9 mouse cellular contexts compared by ENCODE assay signal in the genomic region with DNA sequence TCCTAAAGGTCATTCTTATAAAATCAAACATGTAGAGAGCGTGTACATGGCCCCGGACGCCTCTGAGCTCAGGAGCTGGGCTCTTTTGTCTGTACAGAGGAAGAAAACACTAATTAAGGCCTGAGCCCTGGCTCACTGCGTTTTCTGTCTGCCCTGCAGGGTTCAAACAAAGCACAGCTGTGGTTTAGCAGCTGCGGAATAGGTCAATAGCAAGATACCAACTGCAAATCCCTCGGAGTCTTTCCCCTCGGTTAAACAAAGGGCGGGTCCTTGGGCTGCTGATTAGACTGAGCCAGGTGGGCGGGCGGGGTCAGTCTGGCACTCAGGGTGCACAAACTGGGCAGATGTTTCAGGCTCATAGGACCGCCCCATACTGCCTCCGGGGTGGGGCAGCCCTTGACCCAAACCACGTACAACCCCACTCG. TPM values are rescaled to one million over a fixed set of nuclear protein-coding genes. Genes with fewer than 3 reads are reported as not detected.
DNase-seq lines count a peak whose midpoint lies in the region; ATAC-seq lines count a peak whose summit lies in the region.
"Had no signal": no experiment of that assay in that cellular context is flagged by ENCODE, and none has a peak within 500 bp of the region (broad histone marks: within the 10 kb centered on the region; RNA-seq: fewer than 3 reads in every experiment).

No protein-coding gene starts in this region.

- H3K9me3 ChIP-seq in hindbrain, embryonic 10.5 days, result no peaks in the 10 kb centered on the region
- H3K9me3 ChIP-seq in lung, embryonic 16.5 days (ENCODE audit: control insufficient read depth, low read length), result no peaks in the 10 kb centered on the region
- no peaks in the 10 kb centered on the region for H3K9me3 ChIP-seq in stomach, embryonic 14.5 days (ENCODE audit: control insufficient read depth, low read depth, low read length)
- no peaks in the 10 kb centered on the region for H3K9me3 ChIP-seq in heart, embryonic 11.5 days (replicated peaks; ENCODE audit: control insufficient read depth, low read length)

- H3K4me1 ChIP-seq in hindbrain, embryonic 10.5 days (replicated peaks), result peaks cover 12% of the 10 kb centered on the region
- no peaks in the 10 kb centered on the region for H3K4me1 ChIP-seq in lung, embryonic 16.5 days (replicated peaks; ENCODE audit: control insufficient read depth, insufficient read depth, low read length)
- no peaks in the 10 kb centered on the region for H3K4me1 ChIP-seq in stomach, embryonic 14.5 days (ENCODE audit: control insufficient read depth, insufficient read depth, low read length)
- H3K4me1 ChIP-seq in heart, embryonic 11.5 days (ENCODE audit: control insufficient read depth, insufficient read depth, low read length), result no peaks in the 10 kb centered on the region

- H3K27ac ChIP-seq in hindbrain, embryonic 10.5 days, result peak overlapping the region; percentile 69
- H3K27ac ChIP-seq in lung, embryonic 16.5 days (ENCODE audit: low read length), result no peak overlapping the region
- peak overlapping the region; percentile 58; the same call in 1 of the 2 replicates for H3K27ac ChIP-seq in stomach, embryonic 14.5 days (ENCODE audit: low read length)
- no peak overlapping the region for H3K27ac ChIP-seq in heart, embryonic 11.5 days (ENCODE audit: low read depth, low read length)

- WGBS in hindbrain, embryonic 10.5 days, result 36% methylated on average over 14 of the region's 14 CpGs
- 44% methylated on average over 14 of the region's 14 CpGs for WGBS in lung, embryonic 16.5 days
- WGBS in stomach, embryonic 14.5 days, result 35% methylated on average over 14 of the region's 14 CpGs
- 51% methylated on average over 14 of the region's 14 CpGs for WGBS in heart, embryonic 11.5 days (ENCODE audit: insufficient replicate concordance)

- no peak overlapping the region for H3K9ac ChIP-seq in lung, embryonic 16.5 days (ENCODE audit: low read length)
- no peak overlapping the region for H3K9ac ChIP-seq in stomach, embryonic 14.5 days (replicated peaks; ENCODE audit: low read depth, low read length)
- H3K9ac ChIP-seq in heart, embryonic 11.5 days (ENCODE audit: low read depth, low read length), result no peak overlapping the region; the same call in 1 of the 2 replicates

- no peak overlapping the region for H3K4me2 ChIP-seq in lung, embryonic 16.5 days (ENCODE audit: low read depth, low read length)
- H3K4me2 ChIP-seq in stomach, embryonic 14.5 days (replicated peaks; ENCODE audit: low read depth, low read length), result no peak overlapping the region
- no peak overlapping the region for H3K4me2 ChIP-seq in heart, embryonic 11.5 days

- H3K4me3 ChIP-seq in hindbrain, embryonic 10.5 days, result no peak overlapping the region
- no peak overlapping the region for H3K4me3 ChIP-seq in lung, embryonic 16.5 days (ENCODE audit: low read length)
- H3K4me3 ChIP-seq in stomach, embryonic 14.5 days (ENCODE audit: low read depth, low read length), result no peak overlapping the region
- H3K4me3 ChIP-seq in heart, embryonic 11.5 days (ENCODE audit: low read depth, low read length), result no peak overlapping the region

- ATAC-seq in lung, embryonic 16.5 days (ENCODE audit: low read depth), result peak; percentile 73
- peak; percentile 85 for ATAC-seq in stomach, embryonic 14.5 days (ENCODE audit: insufficient number of reproducible peaks, insufficient read depth, low FRiP score, low read depth)
- no peak for ATAC-seq in frontal cortex, adult (ENCODE audit: low TSS enrichment)
- no peak for ATAC-seq in heart, embryonic 11.5 days (replicated peaks; ENCODE audit: insufficient number of reproducible peaks, low FRiP score, low TSS enrichment)

- 0 out of 2 replicates have a peak, but pooled peaks cover 3% of the 10 kb centered on the region for H3K27me3 ChIP-seq in hindbrain, embryonic 10.5 days (ENCODE audit: insufficient read depth, poor library complexity, severe bottlenecking)
- H3K27me3 ChIP-seq in lung, embryonic 16.5 days (ENCODE audit: control insufficient read depth, insufficient read depth, low read depth, low read length), result no peaks in the 10 kb centered on the region
- H3K27me3 ChIP-seq in stomach, embryonic 14.5 days (ENCODE audit: control insufficient read depth, insufficient read depth, low read length), result no peaks in the 10 kb centered on the region
- no peaks in the 10 kb centered on the region for H3K27me3 ChIP-seq in heart, embryonic 11.5 days (ENCODE audit: control insufficient read depth, insufficient read depth, low read length)

- H3K36me3 ChIP-seq in hindbrain, embryonic 10.5 days, result no peaks in the 10 kb centered on the region
- H3K36me3 ChIP-seq in lung, embryonic 16.5 days (ENCODE audit: control insufficient read depth, insufficient read depth, low read length), result no peaks in the 10 kb centered on the region
- H3K36me3 ChIP-seq in stomach, embryonic 14.5 days (ENCODE audit: control insufficient read depth, insufficient read depth, low read length), result no peaks in the 10 kb centered on the region
- no peaks in the 10 kb centered on the region for H3K36me3 ChIP-seq in heart, embryonic 11.5 days (ENCODE audit: control insufficient read depth, insufficient read depth, low read length)

- DNase-seq in spleen, adult 18-20 months, result peak; percentile 23 to 30
- no peak for DNase-seq in spleen, adult 12 weeks (ENCODE audit: low spot score)
- peak; percentile 44 for DNase-seq in hindbrain, embryonic 10.5 days (ENCODE audit: low spot score)
- DNase-seq in adrenal gland, adult (ENCODE audit: inconsistent age in 2 of 2, low spot score in 1 of 2), result no peak

RNA-seq across cellular contexts. Expression of a gene that starts 28.7 kb away (rescaled TPM):
- polyA plus RNA-seq in hindbrain, embryonic 10.5 days (2016; fragmentation: Nextera tagmentation; extraction: Ambion mirVana), result 27.3 and 34.1 TPM in 2 replicates
- 11.6 and 13.3 TPM in 2 replicates for polyA plus RNA-seq in lung, embryonic 16.5 days (2015; fragmentation: Nextera tagmentation; extraction: Ambion mirVana)
- polyA plus RNA-seq in stomach, embryonic 14.5 days (2014; fragmentation: Nextera tagmentation; extraction: Ambion mirVana), result 39.5 and 40.0 TPM in 2 replicates
- 24.8 and 30.1 TPM in 2 replicates for polyA plus RNA-seq in heart, embryonic 11.5 days (2014; fragmentation: Nextera tagmentation; extraction: Ambion mirVana)

RNA-seq across cellular contexts. Expression of a gene that starts 51.7 kb away (rescaled TPM):
- polyA plus RNA-seq in hindbrain, embryonic 10.5 days (2016; fragmentation: Nextera tagmentation; extraction: Ambion mirVana), result not detected in 2 replicates
- 3.2 TPM in 1 of 2 replicates, not detected in the other for polyA plus RNA-seq in lung, embryonic 16.5 days (2015; fragmentation: Nextera tagmentation; extraction: Ambion mirVana)
- polyA plus RNA-seq in stomach, embryonic 14.5 days (2014; fragmentation: Nextera tagmentation; extraction: Ambion mirVana), result not detected in 2 replicates
- polyA plus RNA-seq in heart, embryonic 11.5 days (2014; fragmentation: Nextera tagmentation; extraction: Ambion mirVana), result not detected in 2 replicates
- polyA plus RNA-seq: heart, postnatal 0 days had no signal

Comparison
In these comparisons a context has a peak if more than half of its experiments do, and no peak if none do; other contexts are left out.
1. DNase-seq: peak in spleen, adult 18-20 months (2 of 2) and hindbrain, embryonic 10.5 days (single experiment); none in spleen, adult 12 weeks (single experiment) and adrenal gland, adult (0 of 2).
2. H3K27ac ChIP-seq: peak in hindbrain, embryonic 10.5 days (single experiment) and stomach, embryonic 14.5 days (single experiment); none in lung, embryonic 16.5 days (single experiment) and heart, embryonic 11.5 days (single experiment).
3. ATAC-seq: peak in lung, embryonic 16.5 days (single experiment) and stomach, embryonic 14.5 days (single experiment); none in frontal cortex, adult (single experiment) and heart, embryonic 11.5 days (single experiment).